Mouse (Mus musculus): ENCODE results near the gene Rasgrf1. TPM values are rescaled to one million over a fixed set of nuclear protein-coding genes. Genes with fewer than 3 reads are reported as not detected.
"Not testable (repeated sequence)": the region's sequence is repeated elsewhere in the genome, so short reads cannot be mapped to it uniquely, and the experiment has no call there.

Gene Rasgrf1
- polyA plus RNA-seq, 1 experiment = 0.06 TPM

DNA sequence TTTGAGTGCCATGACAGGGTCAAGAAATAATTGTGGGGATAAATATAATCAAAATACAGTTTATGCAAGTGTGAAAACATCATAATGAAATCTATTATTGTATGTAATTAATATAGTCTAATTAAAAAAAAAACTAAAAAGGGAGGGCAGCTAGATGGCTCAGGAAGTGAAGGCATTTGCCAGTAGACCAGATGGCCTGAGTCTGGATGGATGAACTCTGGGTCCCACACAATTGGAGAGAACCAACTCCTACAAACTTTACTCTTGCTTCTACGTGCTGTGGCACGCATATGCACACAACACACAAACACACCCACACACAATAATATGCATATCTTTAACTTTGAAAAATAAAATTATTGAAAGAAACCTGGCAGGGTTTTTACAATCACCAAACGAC, 131.8 kb downstream of the Rasgrf1 start:
- Histone ChIP-seq H3K4me3 (ENCODE audit: extremely low read depth, insufficient read depth, insufficient read length) (no peak overlapping the region), H3K4me1 (ENCODE audit: control insufficient read depth, insufficient read depth, insufficient read length) (no peaks in the 10 kb centered on the region), H3K36me3 (ENCODE audit: control insufficient read depth, insufficient read depth, low read length) (no peaks in the 10 kb centered on the region), H3K27me3 (ENCODE audit: control insufficient read depth, insufficient read depth, low read length) (no peaks in the 10 kb centered on the region), H3K27ac (ENCODE audit: insufficient read depth, low read length) (no peak overlapping the region)
- no peak for DNase-seq (ENCODE audit: low read depth in 1 of 2, low spot score in 2 of 2)
- TF ChIP-seq POLR2A (IDR thresholded peaks at IDR 0.05; ENCODE audit: low read depth, low read length) (no peak), CTCF (IDR thresholded peaks at IDR 0.05; ENCODE audit: extremely low read depth, insufficient read depth, insufficient read length, insufficient replicate concordance) (no peak)
- WGBS = 89% methylated on average over 3 of the region's 3 CpGs

- DNase-seq (ENCODE audit: low read depth in 1 of 2, low spot score in 2 of 2); H3K4me1 ChIP-seq (ENCODE audit: control insufficient read depth, insufficient read depth, insufficient read length); H3K4me3 ChIP-seq (ENCODE audit: extremely low read depth, insufficient read depth, insufficient read length); H3K36me3 ChIP-seq (ENCODE audit: control insufficient read depth, insufficient read depth, low read length); H3K27me3 ChIP-seq (ENCODE audit: control insufficient read depth, insufficient read depth, low read length); H3K27ac ChIP-seq (ENCODE audit: insufficient read depth, low read length): not testable (repeated sequence)
- 73% methylated on average over 8 of the region's 8 CpGs for WGBS
These were observed 133.2 kb downstream of the Rasgrf1 start for GRCm38 (mm10) chr9:90042906-90043305.

GRCm38 (mm10) chr9:90045191-90045590, 135.5 kb downstream of the Rasgrf1 start:
- no peak for TF ChIP-seq POLR2A (IDR thresholded peaks at IDR 0.05; ENCODE audit: low read depth, low read length)
- no peak for TF ChIP-seq CTCF (IDR thresholded peaks at IDR 0.05; ENCODE audit: extremely low read depth, insufficient read depth, insufficient read length, insufficient replicate concordance)
- Histone ChIP-seq H3K4me3 (ENCODE audit: extremely low read depth, insufficient read depth, insufficient read length) (no peak overlapping the region), H3K4me1 (ENCODE audit: control insufficient read depth, insufficient read depth, insufficient read length) (no peaks in the 10 kb centered on the region), H3K27ac (ENCODE audit: insufficient read depth, low read length) (no peak overlapping the region), H3K36me3 (ENCODE audit: control insufficient read depth, insufficient read depth, low read length) (no peaks in the 10 kb centered on the region), H3K27me3 (ENCODE audit: control insufficient read depth, insufficient read depth, low read length) (no peaks in the 10 kb centered on the region)
- no peak for DNase-seq (ENCODE audit: low read depth in 1 of 2, low spot score in 2 of 2)
- 93% methylated on average over 7 of the region's 7 CpGs for WGBS

- no peaks in the 10 kb centered on the region for H3K27me3 ChIP-seq (ENCODE audit: control insufficient read depth, insufficient read depth, low read length)
- no peaks in the 10 kb centered on the region for H3K36me3 ChIP-seq (ENCODE audit: control insufficient read depth, insufficient read depth, low read length)
- H3K4me3 ChIP-seq (ENCODE audit: extremely low read depth, insufficient read depth, insufficient read length) = no peak overlapping the region
- no peak for DNase-seq (ENCODE audit: low read depth in 1 of 2, low spot score in 2 of 2)
- no peak overlapping the region for H3K27ac ChIP-seq (ENCODE audit: insufficient read depth, low read length)
- TF ChIP-seq POLR2A (IDR thresholded peaks at IDR 0.05; ENCODE audit: low read depth, low read length) (no peak), CTCF (IDR thresholded peaks at IDR 0.05; ENCODE audit: extremely low read depth, insufficient read depth, insufficient read length, insufficient replicate concordance) (no peak)
- WGBS = 47% methylated on average over 5 of the region's 5 CpGs
- H3K4me1 ChIP-seq (ENCODE audit: control insufficient read depth, insufficient read depth, insufficient read length) = no peaks in the 10 kb centered on the region
These were observed 138.4 kb downstream of the Rasgrf1 start for GRCm38 (mm10) chr9:90047937-90048627.

DNA sequence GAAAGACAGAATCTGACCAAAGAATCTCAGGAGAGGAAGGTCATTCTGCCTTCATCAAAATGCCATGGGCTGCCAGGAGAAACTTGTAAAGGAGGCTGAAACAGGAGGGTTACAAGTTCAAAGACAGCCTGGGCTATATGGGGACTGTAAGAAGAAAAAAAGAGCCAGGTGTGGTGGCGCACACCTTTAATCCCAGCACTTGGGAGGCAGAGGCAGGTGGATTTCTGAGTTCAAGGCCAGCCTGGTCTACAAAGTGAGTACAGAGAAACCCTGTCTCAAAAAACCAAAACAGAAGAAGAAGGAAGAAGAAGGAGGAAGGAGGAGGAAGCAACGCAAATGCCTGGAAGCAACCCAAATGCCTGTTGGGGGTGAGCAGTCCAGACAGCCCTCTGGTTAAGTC, 144.1 kb downstream of the Rasgrf1 start, which contains the start of gene Ctsh:
Gene Ctsh (plus strand): TSS at position 301 of the 400 bp plus-strand sequence.
- Histone ChIP-seq H3K4me3 (ENCODE audit: extremely low read depth, insufficient read depth, insufficient read length) (peak within 1 kb of the TSS; percentile 94), H3K27ac (ENCODE audit: insufficient read depth, low read length) (peak within 1 kb of the TSS; percentile 96), H3K27me3 (ENCODE audit: control insufficient read depth, insufficient read depth, low read length) (no peaks in the 10 kb centered on the region), H3K4me1 (ENCODE audit: control insufficient read depth, insufficient read depth, insufficient read length) (peaks cover 4% of the 10 kb centered on the region; the same call in 1 of the 2 replicates), H3K36me3 (ENCODE audit: control insufficient read depth, insufficient read depth, low read length) (no peaks in the 10 kb centered on the region)
- TF ChIP-seq POLR2A (IDR thresholded peaks at IDR 0.05; ENCODE audit: low read depth, low read length) = no peak
- no peak for TF ChIP-seq CTCF (IDR thresholded peaks at IDR 0.05; ENCODE audit: extremely low read depth, insufficient read depth, insufficient read length, insufficient replicate concordance)
- no peak for DNase-seq (ENCODE audit: low read depth in 1 of 2, low spot score in 2 of 2)
- WGBS = 58% methylated on average over 2 of the region's 2 CpGs

DNA sequence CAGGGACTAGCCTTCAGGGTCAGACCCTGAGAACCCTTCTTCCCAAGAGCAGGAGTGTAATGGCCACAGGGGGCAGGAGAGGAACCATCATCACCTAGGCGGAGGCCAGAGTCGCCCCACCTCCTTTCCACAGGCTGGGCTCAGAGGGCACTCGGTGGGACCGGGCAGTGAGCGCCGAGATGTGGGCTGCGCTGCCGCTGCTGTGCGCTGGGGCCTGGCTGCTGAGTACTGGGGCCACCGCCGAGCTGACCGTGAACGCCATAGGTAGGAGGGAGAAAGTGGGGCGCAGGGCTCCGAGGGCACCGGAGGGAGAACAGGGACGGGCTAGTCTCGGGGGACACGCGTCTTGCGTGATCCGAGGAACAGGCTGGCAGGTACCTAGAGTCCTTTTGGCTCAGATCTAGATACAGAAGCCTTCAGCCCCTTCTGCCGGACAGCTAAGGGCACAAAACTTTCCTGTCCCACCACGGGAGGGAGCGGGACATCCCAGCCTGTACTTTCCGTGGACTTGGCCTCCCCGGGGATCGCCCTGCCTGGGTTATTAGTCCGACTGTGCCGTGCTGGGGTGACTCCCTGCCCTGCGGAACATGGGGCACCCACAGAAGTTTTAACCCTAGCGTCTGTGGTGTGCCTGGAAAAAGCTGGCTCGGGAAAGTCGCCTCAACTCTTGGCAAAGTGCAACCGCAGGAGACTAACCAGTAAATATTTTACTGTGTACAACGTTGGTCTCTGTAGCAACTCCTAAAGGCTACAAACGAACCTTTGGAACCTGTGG, 144.8 kb downstream of the Rasgrf1 start:
- no peaks in the 10 kb centered on the region for H3K27me3 ChIP-seq (ENCODE audit: control insufficient read depth, insufficient read depth, low read length)
- peak overlapping the region; percentile 96 for H3K27ac ChIP-seq (ENCODE audit: insufficient read depth, low read length)
- peaks cover 6% of the 10 kb centered on the region; the same call in 1 of the 2 replicates for H3K4me1 ChIP-seq (ENCODE audit: control insufficient read depth, insufficient read depth, insufficient read length)
- peak overlapping the region; percentile 94 for H3K4me3 ChIP-seq (ENCODE audit: extremely low read depth, insufficient read depth, insufficient read length)
- DNase-seq (ENCODE audit: low read depth in 1 of 2, low spot score in 2 of 2) = peak; percentile 64 to 83
- no peaks in the 10 kb centered on the region for H3K36me3 ChIP-seq (ENCODE audit: control insufficient read depth, insufficient read depth, low read length)
- peak; percentile 58; the same call in 1 of the 2 replicates for TF ChIP-seq CTCF (IDR thresholded peaks at IDR 0.05; ENCODE audit: extremely low read depth, insufficient read depth, insufficient read length, insufficient replicate concordance)
- peak; percentile 94 for TF ChIP-seq POLR2A (IDR thresholded peaks at IDR 0.05; ENCODE audit: low read depth, low read length)
- 1% methylated on average over 37 of the region's 37 CpGs for WGBS

DNA sequence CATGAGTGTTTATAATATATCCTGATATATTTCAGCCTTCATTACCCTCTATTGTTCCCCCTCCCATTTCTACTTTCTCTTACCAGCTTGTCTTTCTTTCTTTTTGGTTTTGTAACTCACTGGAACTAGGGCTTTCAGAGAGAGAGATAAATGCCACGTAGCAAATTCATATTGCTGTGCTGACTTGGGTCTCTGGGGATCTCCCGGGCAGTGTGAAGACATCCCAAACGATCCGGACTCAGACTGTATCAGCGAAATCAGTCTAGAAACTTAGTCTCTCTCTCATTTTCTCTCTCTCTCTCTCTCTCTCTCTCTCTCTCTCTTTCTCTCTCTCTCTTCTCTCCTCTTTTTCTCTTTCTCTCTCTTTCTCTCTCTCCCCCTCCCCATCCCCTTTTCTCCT, 145.7 kb downstream of the Rasgrf1 start:
- Histone ChIP-seq H3K4me1 (ENCODE audit: control insufficient read depth, insufficient read depth, insufficient read length) (peaks cover 6% of the 10 kb centered on the region; the same call in 1 of the 2 replicates), H3K27ac (ENCODE audit: insufficient read depth, low read length) (peak overlapping the region; percentile 47), H3K36me3 (ENCODE audit: control insufficient read depth, insufficient read depth, low read length) (no peaks in the 10 kb centered on the region), H3K4me3 (ENCODE audit: extremely low read depth, insufficient read depth, insufficient read length) (peak overlapping the region; percentile 56), H3K27me3 (ENCODE audit: control insufficient read depth, insufficient read depth, low read length) (no peaks in the 10 kb centered on the region)
- DNase-seq (ENCODE audit: low read depth in 1 of 2, low spot score in 2 of 2) = no peak
- no peak for TF ChIP-seq CTCF (IDR thresholded peaks at IDR 0.05; ENCODE audit: extremely low read depth, insufficient read depth, insufficient read length, insufficient replicate concordance)
- TF ChIP-seq POLR2A (IDR thresholded peaks at IDR 0.05; ENCODE audit: low read depth, low read length) = no peak
- 45% methylated on average over 5 of the region's 5 CpGs for WGBS
